Comparison of ENCODE assay signal across 8 mouse cellular contexts in the genomic region with DNA sequence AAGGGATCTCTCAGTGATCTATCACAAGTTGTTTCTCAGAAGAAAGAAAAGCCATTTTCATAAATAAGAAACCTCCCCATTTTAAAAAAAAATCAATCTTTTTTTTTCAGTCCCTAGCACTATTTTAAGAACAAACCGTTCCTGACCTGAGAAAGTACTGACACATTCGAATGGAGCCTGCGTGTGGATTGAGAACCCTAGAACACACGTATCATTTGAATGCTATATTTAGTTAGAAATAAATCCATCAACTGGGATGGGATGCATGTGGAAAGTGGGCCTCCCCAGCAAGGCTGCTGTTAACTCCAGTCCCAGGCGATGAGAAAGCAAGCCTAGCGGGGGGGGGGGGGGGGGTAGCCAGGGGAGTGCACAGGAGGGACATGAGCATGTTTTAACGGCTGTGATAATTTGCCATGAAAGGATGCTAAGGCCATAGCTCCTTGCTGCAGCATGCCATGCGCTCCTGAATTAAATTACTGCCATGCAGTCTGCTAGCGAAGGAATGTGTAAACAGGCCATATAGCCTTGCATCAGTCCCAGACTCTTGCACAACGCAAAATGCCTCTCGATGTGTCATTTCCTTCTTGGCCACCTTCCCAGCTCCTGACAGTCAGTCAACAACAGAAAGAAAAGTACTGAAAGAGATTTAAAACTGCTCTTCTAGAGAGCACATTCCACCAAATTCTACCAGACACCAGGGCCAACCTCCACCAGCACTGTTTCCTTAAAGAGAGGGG.
A peak's percentile ranks its signal among the peaks of the same experiment; 100 is the strongest.
DNase-seq lines count a peak whose midpoint lies in the region; ATAC-seq and TF ChIP-seq lines count a peak whose summit lies in the region.

No protein-coding gene starts in this region.

- WGBS in hindbrain, embryonic 12.5 days = 59% methylated on average over 11 of the region's 11 CpGs
- 75% methylated on average over 11 of the region's 11 CpGs for WGBS in hindbrain, embryonic 10.5 days
- WGBS in bone marrow, adult 2 months = 15% methylated on average over 11 of the region's 11 CpGs
- 18% methylated on average over 11 of the region's 11 CpGs for WGBS in stomach, embryonic 14.5 days
- 58% methylated on average over 11 of the region's 11 CpGs for WGBS in cerebellum, adult 2 months

- H3K36me3 ChIP-seq in hindbrain, embryonic 12.5 days = no peaks in the 10 kb centered on the region
- H3K36me3 ChIP-seq in hindbrain, embryonic 10.5 days = no peaks in the 10 kb centered on the region
- H3K36me3 ChIP-seq in stomach, embryonic 14.5 days (ENCODE audit: control insufficient read depth, insufficient read depth, low read length) = no peaks in the 10 kb centered on the region

- H3K27ac ChIP-seq in hindbrain, embryonic 12.5 days = no peak overlapping the region
- no peak overlapping the region for H3K27ac ChIP-seq in hindbrain, embryonic 10.5 days
- peak overlapping the region; percentile 19; the same call in 1 of the 2 replicates for H3K27ac ChIP-seq in bone marrow, adult 2 months (ENCODE audit: control insufficient read depth, insufficient read depth, low read depth, low read length, poor library complexity)
- H3K27ac ChIP-seq in stomach, embryonic 14.5 days (ENCODE audit: low read length) = peak overlapping the region; percentile 62; the same call in 1 of the 2 replicates
- no peak overlapping the region for H3K27ac ChIP-seq in cerebellum, adult 2 months (ENCODE audit: insufficient read depth, low read length)

- DNase-seq in hindbrain, embryonic 10.5 days (ENCODE audit: low spot score) = no peak
- peak; percentile 66 to 83 for DNase-seq in heart, adult 9 months (ENCODE audit: low spot score in 2 of 2)
- peak; percentile 87 for DNase-seq in kidney, postnatal 10 days
- peak; percentile 88 to 92 for DNase-seq in lung, adult 18-20 months
- no peak for DNase-seq in cerebellum, adult 2 months

- no peak overlapping the region for H3K4me3 ChIP-seq in hindbrain, embryonic 12.5 days
- H3K4me3 ChIP-seq in hindbrain, embryonic 10.5 days = no peak overlapping the region
- no peak overlapping the region for H3K4me3 ChIP-seq in bone marrow, adult 2 months (replicated peaks; ENCODE audit: control insufficient read depth, low read depth, low read length)
- no peak overlapping the region for H3K4me3 ChIP-seq in stomach, embryonic 14.5 days (ENCODE audit: low read depth, low read length)
- H3K4me3 ChIP-seq in cerebellum, adult 2 months (replicated peaks; ENCODE audit: insufficient read depth, low read depth, low read length) = no peak overlapping the region

- TF ChIP-seq CTCF in bone marrow, adult 2 months (IDR thresholded peaks at IDR 0.05; ENCODE audit: control insufficient read depth, insufficient read depth, low read length) = no peak
- TF ChIP-seq CTCF in cerebellum, adult 2 months (IDR thresholded peaks at IDR 0.05; ENCODE audit: borderline replicate concordance, insufficient read depth, low read depth, low read length) = no peak

- ATAC-seq in hindbrain, embryonic 12.5 days (ENCODE audit: low FRiP score) = peak; percentile 60
- peak; percentile 85; the same call in 1 of the 2 replicates for ATAC-seq in stomach, embryonic 14.5 days (ENCODE audit: insufficient number of reproducible peaks, insufficient read depth, low FRiP score, low read depth)

- no peak overlapping the region for H3K4me2 ChIP-seq in hindbrain, embryonic 12.5 days (replicated peaks)
- H3K4me2 ChIP-seq in stomach, embryonic 14.5 days (replicated peaks; ENCODE audit: low read depth, low read length) = no peak overlapping the region

- peaks cover 10% of the 10 kb centered on the region for H3K4me1 ChIP-seq in hindbrain, embryonic 12.5 days
- H3K4me1 ChIP-seq in hindbrain, embryonic 10.5 days (replicated peaks) = 0 out of 2 replicates have a peak, but pooled peaks cover 5% of the 10 kb centered on the region
- peaks cover 3% of the 10 kb centered on the region; the same call in 1 of the 2 replicates for H3K4me1 ChIP-seq in bone marrow, adult 2 months (ENCODE audit: control insufficient read depth, insufficient read depth, low read length)
- peaks cover 11% of the 10 kb centered on the region for H3K4me1 ChIP-seq in stomach, embryonic 14.5 days (ENCODE audit: control insufficient read depth, insufficient read depth, low read length)
- H3K4me1 ChIP-seq in cerebellum, adult 2 months (ENCODE audit: control insufficient read depth, insufficient read depth, low read length) = no peaks in the 10 kb centered on the region

- no peaks in the 10 kb centered on the region for H3K27me3 ChIP-seq in hindbrain, embryonic 12.5 days
- no peaks in the 10 kb centered on the region for H3K27me3 ChIP-seq in hindbrain, embryonic 10.5 days (ENCODE audit: insufficient read depth, poor library complexity, severe bottlenecking)
- no peaks in the 10 kb centered on the region for H3K27me3 ChIP-seq in stomach, embryonic 14.5 days (ENCODE audit: control insufficient read depth, insufficient read depth, low read length)
- H3K27me3 ChIP-seq in cerebellum, adult 2 months (ENCODE audit: control insufficient read depth, insufficient read depth, low read length) = no peaks in the 10 kb centered on the region

- H3K9me3 ChIP-seq in hindbrain, embryonic 12.5 days (replicated peaks) = no peaks in the 10 kb centered on the region
- no peaks in the 10 kb centered on the region for H3K9me3 ChIP-seq in hindbrain, embryonic 10.5 days
- no peaks in the 10 kb centered on the region for H3K9me3 ChIP-seq in stomach, embryonic 14.5 days (ENCODE audit: control insufficient read depth, low read depth, low read length)

- no peak overlapping the region for H3K9ac ChIP-seq in hindbrain, embryonic 12.5 days
- H3K9ac ChIP-seq in stomach, embryonic 14.5 days (replicated peaks; ENCODE audit: low read depth, low read length) = no peak overlapping the region

- TF ChIP-seq POLR2A in bone marrow, adult 2 months (IDR thresholded peaks at IDR 0.05; ENCODE audit: borderline replicate concordance, control insufficient read depth, low read depth, low read length) = no peak
- no peak for TF ChIP-seq POLR2A in cerebellum, adult 2 months (IDR thresholded peaks at IDR 0.05; ENCODE audit: borderline replicate concordance, insufficient read depth, low read length)

Comparison
In these comparisons a context has a peak if more than half of its experiments do, and no peak if none do; other contexts are left out.
1. H3K27ac ChIP-seq: peak in bone marrow, adult 2 months (single experiment) and stomach, embryonic 14.5 days (single experiment); none in hindbrain, embryonic 12.5 days (single experiment), hindbrain, embryonic 10.5 days (single experiment) and cerebellum, adult 2 months (single experiment).
2. DNase-seq: peak in heart, adult 9 months (2 of 2), kidney, postnatal 10 days (single experiment) and lung, adult 18-20 months (2 of 2); none in hindbrain, embryonic 10.5 days (single experiment) and cerebellum, adult 2 months (0 of 2).